Mouse (Mus musculus): Measurements from ENCODE around the gene Trib3.
"Not testable (repeated sequence)": the region's sequence is repeated elsewhere in the genome, so short reads cannot be mapped to it uniquely, and the experiment has no call there.

Trib3 gene

GRCm38 (mm10) chr2:152343329-152344213, at the start of gene Trib3:
Gene Trib3, minus strand, starts transcription at chr2:152344032.
- DNase-seq (ENCODE audit: extremely low spot score, low spot score), result peak; percentile 71

DNA sequence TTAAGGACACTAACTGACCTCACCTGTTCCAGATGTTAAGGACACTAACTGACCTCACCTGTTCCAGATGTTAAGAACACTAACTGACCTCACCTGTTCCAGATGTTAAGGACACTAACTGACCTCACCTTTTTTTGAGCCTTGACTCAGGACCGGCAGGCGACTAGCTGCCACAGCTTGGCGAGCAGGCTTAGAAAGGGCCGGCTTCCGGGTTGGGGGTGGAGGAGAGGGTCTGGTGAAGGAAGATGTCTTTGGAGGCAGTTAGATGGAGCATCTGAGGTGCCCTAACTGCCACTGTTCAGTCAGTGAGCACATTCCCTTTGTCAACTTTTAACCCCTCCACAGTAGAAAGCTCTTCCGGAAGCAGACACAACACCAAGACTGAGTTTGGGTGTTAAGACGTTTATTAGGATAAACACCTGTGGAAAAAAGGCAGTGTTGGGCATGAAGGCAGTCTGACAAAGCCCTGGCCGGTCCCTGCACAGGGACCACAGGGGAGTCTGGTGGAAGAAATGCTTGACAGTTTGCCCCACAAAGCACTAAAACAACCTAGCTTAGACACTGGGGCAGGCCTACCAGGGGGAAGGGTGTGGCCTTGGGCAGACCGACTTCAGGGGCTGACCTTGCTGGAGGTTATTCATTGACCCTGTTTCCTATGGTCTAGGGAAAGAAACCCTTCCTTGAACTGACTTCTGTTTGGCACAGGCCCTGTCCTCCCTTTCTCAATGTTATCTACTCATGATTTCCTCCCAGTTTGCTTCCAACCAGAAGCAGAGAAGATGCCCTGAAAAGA, 49.6 kb upstream of the Trib3 start:
- peak; percentile 25 for DNase-seq (ENCODE audit: extremely low spot score, low spot score)

DNA sequence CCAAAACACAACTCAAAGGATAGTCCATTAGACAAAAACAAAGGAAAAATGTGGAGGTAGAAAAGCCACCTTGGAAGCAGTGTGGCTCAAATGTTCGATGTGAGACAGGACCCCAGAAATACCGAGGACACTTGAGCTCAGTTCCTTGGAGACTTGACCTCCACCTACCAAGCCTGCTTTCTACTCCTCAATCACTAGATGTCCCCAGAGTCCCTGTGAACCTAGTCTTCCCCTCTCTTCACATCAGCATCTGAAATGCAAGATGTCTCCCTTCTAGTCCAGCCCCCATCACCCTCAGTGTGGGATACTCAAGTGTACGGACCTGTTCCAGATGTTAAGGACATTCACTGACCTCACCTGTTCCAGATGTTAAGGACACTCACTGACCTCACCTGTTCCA, 49.0 kb upstream of the Trib3 start:
- DNase-seq (ENCODE audit: extremely low spot score, low spot score), result peak; percentile 42

DNA sequence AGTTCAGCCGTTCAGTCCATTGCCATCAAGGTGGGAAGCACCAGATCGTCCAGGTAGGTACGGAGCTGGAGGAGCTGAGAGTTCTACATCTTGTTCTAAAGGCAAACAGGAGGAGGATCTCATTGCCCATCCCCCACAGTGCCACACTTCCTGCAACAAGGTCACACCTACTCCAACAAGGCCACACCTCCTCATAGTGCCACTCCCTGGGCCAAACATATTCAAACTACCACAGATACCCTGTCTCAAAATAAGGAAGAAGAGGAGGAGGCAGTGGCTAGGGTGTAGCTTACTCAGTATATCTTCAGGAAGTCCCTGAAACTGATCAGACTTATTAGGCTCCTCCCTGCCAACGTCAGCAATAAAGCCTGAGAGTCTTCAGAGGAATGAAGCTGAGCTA, 40.4 kb upstream of the Trib3 start:
- DNase-seq (ENCODE audit: extremely low spot score, low spot score), result no peak

GRCm38 (mm10) chr2:152376345-152376741, 32.5 kb upstream of the Trib3 start, which contains the start of gene Nrsn2:
Gene Nrsn2, minus strand, starts transcription at chr2:152376638.
- no peak for DNase-seq (ENCODE audit: extremely low spot score, low spot score)

- peak; percentile 53 for DNase-seq (ENCODE audit: extremely low spot score, low spot score)
Measured at GRCm38 (mm10) chr2:152375652-152376344, 32.0 kb upstream of the Trib3 start.

DNA sequence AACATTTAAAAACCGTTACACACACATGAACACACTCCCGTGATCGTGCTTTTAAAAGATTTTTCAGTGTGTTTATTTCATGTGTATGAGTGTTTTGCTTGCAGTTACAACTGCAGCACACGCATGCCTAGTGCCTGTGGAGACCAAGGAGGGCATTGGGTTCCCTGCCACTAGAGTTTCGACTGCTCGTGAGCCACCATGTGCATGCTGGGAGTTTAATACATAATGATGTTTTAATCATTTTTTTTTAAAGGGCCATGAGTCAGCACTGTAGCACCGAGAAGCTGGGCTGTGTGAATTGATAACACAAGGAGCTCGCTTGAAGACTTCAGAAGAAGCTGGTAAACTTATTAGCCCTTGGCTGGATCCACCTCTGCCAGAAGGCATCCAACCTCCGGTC, 29.7 kb upstream of the Trib3 start:
- no peak for DNase-seq (ENCODE audit: extremely low spot score, low spot score)

GRCm38 (mm10) chr2:152372661-152373060, 28.8 kb upstream of the Trib3 start:
- DNase-seq (ENCODE audit: extremely low spot score, low spot score), result no peak

GRCm38 (mm10) chr2:152372104-152372503, 28.3 kb upstream of the Trib3 start:
- no peak for DNase-seq (ENCODE audit: extremely low spot score, low spot score)

DNA sequence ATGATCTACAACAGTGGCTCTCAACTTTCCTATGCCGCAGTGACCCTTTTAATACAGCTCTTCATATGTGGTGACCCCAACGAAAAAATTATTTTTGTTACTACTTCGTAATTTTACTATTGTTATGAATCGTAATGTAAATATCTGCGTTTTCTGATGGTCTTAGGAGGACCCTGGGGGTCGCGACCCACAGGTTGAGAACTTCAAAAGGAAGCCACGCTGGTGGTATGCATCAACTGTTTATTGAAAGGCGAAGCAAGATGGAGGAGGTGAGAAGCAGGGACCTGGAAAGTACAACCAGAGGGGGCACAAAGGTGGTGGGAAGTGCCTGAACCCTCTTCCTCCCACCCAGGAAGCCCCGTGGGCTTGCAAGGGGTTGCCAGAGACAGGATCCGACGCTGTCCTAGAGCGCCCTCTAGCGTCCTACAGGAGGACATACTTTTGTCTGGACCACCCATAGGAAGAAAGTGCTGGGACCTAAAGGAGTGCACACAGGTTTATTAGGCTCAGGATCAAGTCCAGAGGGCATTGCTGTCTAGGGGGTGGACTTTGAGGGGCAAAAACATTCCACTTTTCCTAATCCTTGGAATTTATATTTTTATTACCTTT, 24.8 kb upstream of the Trib3 start:
- DNase-seq (ENCODE audit: extremely low spot score, low spot score), result peak; percentile 67

DNA sequence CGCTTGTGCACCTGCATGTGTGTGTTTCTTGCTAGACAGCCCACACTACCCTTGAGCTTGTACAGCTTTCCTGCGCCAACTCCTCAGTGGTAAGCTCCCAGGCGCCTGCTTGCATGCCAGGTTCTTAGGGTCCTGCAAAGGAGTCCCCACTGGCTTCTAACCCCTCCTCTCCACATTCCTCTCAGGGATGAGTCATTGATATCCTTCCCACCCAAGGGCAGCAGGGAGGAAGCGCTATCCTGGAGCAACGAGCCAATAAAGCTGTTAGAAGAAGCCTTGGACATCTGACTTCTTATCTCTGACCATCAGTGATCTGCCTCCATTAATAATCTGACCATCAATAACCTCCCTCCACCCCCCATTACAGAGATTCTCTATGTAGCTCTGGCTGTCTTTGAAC, 24.1 kb upstream of the Trib3 start:
- no peak for DNase-seq (ENCODE audit: extremely low spot score, low spot score)

- DNase-seq (ENCODE audit: extremely low spot score, low spot score), result peak; percentile 75
Measured at GRCm38 (mm10) chr2:152363245-152364147, 19.7 kb upstream of the Trib3 start.

DNA sequence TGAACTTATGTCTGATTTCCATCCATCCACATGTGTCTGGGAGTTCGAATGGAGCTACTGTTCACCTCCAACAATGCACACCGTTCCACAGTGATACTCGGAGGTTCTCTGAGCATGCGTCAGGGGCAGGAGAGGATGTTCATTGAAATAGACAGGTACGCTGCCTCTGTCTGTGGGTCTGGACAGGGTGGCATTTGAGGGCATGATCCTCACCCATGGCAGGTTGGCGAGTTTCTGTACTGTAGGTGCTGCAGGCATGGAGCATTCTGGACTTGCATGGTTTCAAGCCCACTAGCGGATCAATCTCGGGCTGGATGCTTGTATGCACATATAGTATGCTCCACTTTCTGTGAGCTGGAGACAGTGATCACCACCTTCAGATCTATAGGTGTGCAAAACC, 17.4 kb upstream of the Trib3 start:
- DNase-seq (ENCODE audit: extremely low spot score, low spot score), result no peak

DNA sequence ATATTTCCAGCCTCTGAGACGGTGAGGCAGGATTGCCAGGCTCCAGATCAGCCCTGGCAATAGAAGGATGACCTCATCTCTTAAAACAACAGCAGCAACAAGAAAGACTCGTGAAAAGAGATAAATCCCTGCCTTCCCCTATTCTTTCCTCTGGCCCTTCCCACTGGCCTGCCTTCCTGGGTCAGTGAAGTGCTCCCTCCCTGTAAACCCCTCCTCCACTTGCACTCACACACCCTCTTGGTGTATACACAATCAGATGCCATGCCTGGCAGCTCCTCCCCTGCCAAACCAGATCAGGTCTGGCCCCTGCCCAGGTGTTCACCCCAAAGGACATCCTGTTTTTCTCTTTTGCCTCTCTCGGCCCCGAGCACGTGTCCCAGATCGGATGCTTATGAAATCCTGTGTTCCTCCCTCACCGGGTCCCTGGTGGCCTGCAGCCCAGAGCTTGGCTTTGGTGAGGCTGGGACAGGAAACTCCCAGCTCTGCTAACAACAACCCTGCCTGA, 16.5 kb upstream of the Trib3 start:
- DNase-seq (ENCODE audit: extremely low spot score, low spot score), result no peak

GRCm38 (mm10) chr2:152359616-152360015, 15.8 kb upstream of the Trib3 start:
- DNase-seq (ENCODE audit: extremely low spot score, low spot score), result no peak

GRCm38 (mm10) chr2:152358977-152359376, 15.1 kb upstream of the Trib3 start:
- DNase-seq (ENCODE audit: extremely low spot score, low spot score), result not testable (repeated sequence)

DNA sequence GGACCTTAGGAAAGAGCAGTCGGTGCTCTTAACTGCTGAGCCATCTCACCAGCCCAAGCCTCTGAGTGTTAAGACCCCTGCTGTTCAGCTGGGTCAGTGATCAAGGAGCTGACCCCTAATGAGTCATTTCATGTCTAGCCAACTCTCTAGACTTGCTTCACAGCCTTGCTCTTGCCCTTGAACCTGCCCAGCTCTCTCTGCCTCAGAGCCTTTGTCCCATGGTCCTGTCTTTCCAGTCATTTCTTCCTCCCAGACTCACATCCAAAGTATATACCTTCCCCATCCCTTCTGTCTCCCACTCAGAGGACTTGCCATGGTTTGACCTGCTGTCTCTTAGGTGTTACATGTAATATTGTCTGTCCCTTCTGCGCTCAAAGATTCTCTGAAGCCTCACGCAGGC, 13.4 kb upstream of the Trib3 start:
- DNase-seq (ENCODE audit: extremely low spot score, low spot score), result no peak

- DNase-seq (ENCODE audit: extremely low spot score, low spot score), result no peak
Measured at GRCm38 (mm10) chr2:152349842-152350540, 6.2 kb upstream of the Trib3 start.

DNA sequence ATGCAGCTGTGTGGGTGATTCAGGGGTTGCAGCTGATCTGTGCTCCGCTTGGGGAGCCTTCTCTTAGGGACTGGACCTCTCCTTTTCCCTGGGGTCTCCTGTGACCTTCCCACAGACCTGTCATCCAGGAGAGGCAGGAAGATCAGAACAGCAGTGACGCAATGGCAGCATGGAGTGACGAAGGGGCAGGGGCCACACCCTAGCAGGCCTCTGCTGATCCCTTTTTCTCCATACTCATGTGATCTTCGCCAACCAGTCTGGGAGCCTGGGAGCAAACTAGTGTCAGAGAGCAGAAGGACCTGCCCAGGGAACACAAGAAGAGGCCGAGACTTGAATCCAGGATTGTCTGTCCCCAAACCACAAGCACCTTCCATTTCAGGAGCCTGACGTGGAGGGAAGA, 5.4 kb upstream of the Trib3 start:
- no peak for DNase-seq (ENCODE audit: extremely low spot score, low spot score)

Measured in neural tube, embryonic 10.5 days (tissue).